Mouse (Mus musculus): ENCODE measurements at regions not wholly inside any gene's neighbourhood (a gene's known extent, or its start where the extent isn't known, plus 50 kb on each side); places are given as distances from the start of the nearest gene placed in this dataset.

DNA sequence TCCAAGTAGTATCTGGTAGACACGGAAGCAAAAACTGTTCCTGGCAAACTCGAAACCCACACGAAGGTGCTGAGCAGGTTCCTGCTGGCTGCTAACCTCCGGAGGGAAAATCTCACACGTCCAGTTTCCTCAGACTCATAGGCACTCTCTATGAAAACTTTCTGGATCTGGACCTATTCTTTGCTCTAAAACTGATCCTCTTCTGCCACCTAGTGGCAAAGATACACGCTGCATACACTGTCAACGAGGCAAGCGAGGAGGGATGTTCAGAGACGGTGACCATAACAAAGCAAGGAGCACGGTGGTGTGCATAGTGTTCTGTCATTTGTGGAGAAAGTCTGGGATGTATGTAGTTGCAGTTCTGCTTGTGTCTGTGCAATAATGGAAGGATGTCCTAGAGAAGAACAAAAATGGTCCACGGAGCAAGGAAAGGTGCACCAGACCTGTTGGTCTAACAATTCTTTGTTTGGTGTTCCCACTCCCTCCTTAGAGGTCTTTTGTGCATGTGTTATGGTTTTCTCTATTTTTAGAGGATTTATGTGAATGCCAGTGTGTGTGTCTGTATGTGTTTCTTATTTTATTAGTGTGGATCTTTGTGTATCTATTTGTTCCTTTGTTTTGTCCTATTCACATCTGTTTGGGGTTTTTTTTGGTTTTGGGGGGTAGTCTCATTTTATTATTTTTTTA is 57.0 kb upstream of the Siglech start:
- 0 out of 2 replicates have a peak overlapping the region, but pooled peaks have one; percentile 15 for H3K4me3 ChIP-seq

More for the DNA sequence above, 57.0 kb upstream of the Siglech start:
- H3K27ac ChIP-seq (replicated peaks): no peak overlapping the region
- H3K4me1 ChIP-seq: no peaks in the 10 kb centered on the region; the same call in 1 of the 2 replicates
- H3K9me3 ChIP-seq: no peaks in the 10 kb centered on the region
- ATAC-seq (replicated peaks): peak; percentile 97
- no peaks in the 10 kb centered on the region for H3K27me3 ChIP-seq
- WGBS: 6% methylated on average over 11 of the region's 11 CpGs
- no peaks in the 10 kb centered on the region for H3K36me3 ChIP-seq
- peak overlapping the region; percentile 22; the same call in 1 of the 2 replicates for H3K9ac ChIP-seq (replicated peaks)
- H3K4me2 ChIP-seq (replicated peaks): peak overlapping the region; percentile 26

Data from forebrain, embryonic 15.5 days (tissue).